Mouse (Mus musculus) midbrain, embryonic 15.5 days (tissue): ENCODE measurements at regions not wholly inside any gene's neighbourhood (a gene's known extent, or its start where the extent isn't known, plus 50 kb on each side); places are given as distances from the start of the nearest gene placed in this dataset.
A peak's percentile ranks its signal among the peaks of the same experiment; 100 is the strongest.

Source experiments
- ATAC-seq: fragments of 200-750 bp; cut with Nextera tagmentation; replicated peaks from 2 replicates; pipeline ENCODE4 v1.8.0; 2017; ENCODE audit warnings: moderate TSS enrichment
- H3K27ac ChIP-seq: fragments of 300-500 bp; sonication (generic); 2 replicates; pipeline ENCODE4 v1.5.1; 2015; ENCODE audit warnings: mild to moderate bottlenecking, inconsistent platforms
- H3K27me3 ChIP-seq: fragments of 300-500 bp; sonication (generic); replicated peaks from 2 replicates; pipeline ENCODE4 v1.6.1; 2015; ENCODE audit warnings: inconsistent platforms
- H3K36me3 ChIP-seq: fragments of 300-500 bp; sonication (generic); replicated peaks from 2 replicates; pipeline ENCODE4 v1.6.1; 2015; ENCODE audit warnings: inconsistent platforms
- H3K4me1 ChIP-seq: fragments of 300-500 bp; sonication (generic); 2 replicates; pipeline ENCODE4 v1.6.1; 2015; ENCODE audit warnings: inconsistent platforms
- H3K4me2 ChIP-seq: fragments of 300-500 bp; sonication (generic); 2 replicates; pipeline ENCODE4 v1.6.1; 2015; ENCODE audit warnings: inconsistent platforms, mild to moderate bottlenecking, moderate library complexity
- H3K4me3 ChIP-seq: fragments of 300-500 bp; sonication (generic); 2 replicates; pipeline ENCODE4 v1.5.1; 2015; ENCODE audit warnings: mild to moderate bottlenecking, inconsistent platforms
- H3K9ac ChIP-seq: fragments of 300-500 bp; sonication (generic); 2 replicates; pipeline ENCODE4 v1.6.1; 2015; ENCODE audit warnings: mild to moderate bottlenecking, inconsistent platforms
- H3K9me3 ChIP-seq: fragments of 300-500 bp; sonication (generic); 2 replicates; pipeline ENCODE4 v1.6.1; 2016; ENCODE audit warnings: inconsistent platforms
- WGBS: fragments of 180-500 bp; shearing (Covaris S2); methylation state at CpG from one replicate; pipeline ENCODE4 v1.1.7; 2015; ENCODE audit warnings: mixed read lengths; 5-methylcytosine and 5-hydroxymethylcytosine counted together

GRCm38 (mm10) chr4:70705128-70705752, 170.4 kb upstream of the Megf9 start:
- WGBS = 54% methylated on average over 3 of the region's 3 CpGs
- Histone ChIP-seq H3K4me1 (no peaks in the 10 kb centered on the region), H3K27ac (no peak overlapping the region), H3K36me3 (no peaks in the 10 kb centered on the region), H3K4me3 (no peak overlapping the region), H3K9me3 (no peaks in the 10 kb centered on the region), H3K4me2 (no peak overlapping the region), H3K9ac (no peak overlapping the region), H3K27me3 (no peaks in the 10 kb centered on the region)
- peak; percentile 87 for ATAC-seq

DNA sequence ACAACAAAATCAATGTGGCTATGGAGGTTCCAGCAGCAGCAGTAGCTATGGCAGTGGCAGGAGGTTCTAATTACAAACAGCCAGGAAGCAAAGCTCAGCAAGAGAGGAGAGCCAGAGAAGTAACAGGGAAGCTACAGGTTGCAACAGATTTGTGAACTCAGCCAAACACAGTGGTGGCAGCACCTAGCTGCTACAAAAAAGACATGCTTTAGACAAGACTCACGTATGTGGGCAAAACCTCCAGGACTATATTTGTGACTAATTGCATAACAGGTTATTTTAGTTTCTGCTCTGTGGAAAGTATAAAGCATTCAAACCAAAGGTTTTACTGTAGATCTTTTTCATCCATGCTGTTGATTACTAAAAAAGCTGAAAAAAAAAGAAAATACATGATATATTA, 166.1 kb upstream of the Megf9 start:
- H3K27ac ChIP-seq = no peak overlapping the region
- H3K4me2 ChIP-seq = no peak overlapping the region
- H3K36me3 ChIP-seq = no peaks in the 10 kb centered on the region
- H3K9ac ChIP-seq = no peak overlapping the region
- ATAC-seq = no peak
- H3K4me1 ChIP-seq = no peaks in the 10 kb centered on the region
- H3K4me3 ChIP-seq = no peak overlapping the region
- H3K27me3 ChIP-seq = no peaks in the 10 kb centered on the region
- WGBS = 95% methylated on average over 1 of the region's 1 CpGs
- no peaks in the 10 kb centered on the region for H3K9me3 ChIP-seq

DNA sequence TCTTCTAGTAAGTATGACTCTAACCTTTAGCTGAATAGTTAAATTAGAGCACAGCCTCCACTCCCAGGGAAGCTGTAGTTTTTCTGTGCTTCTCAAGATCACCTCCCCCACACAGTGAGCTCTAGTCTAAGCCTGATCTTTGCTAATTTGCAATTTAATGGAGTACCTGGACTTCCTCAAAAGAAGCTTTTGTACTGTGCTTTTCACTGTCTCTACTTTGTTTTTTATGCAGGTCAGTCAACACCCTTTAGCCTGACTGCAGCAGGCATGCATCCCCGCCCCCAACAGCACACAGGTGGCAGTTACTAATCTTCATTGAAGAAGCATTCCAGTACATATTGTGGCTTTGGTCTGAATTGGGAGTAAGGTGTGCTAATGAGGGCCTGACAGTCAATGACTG, 129.4 kb upstream of the Megf9 start:
- Histone ChIP-seq H3K4me3 (no peak overlapping the region), H3K4me1 (no peaks in the 10 kb centered on the region), H3K4me2 (no peak overlapping the region), H3K9me3 (no peaks in the 10 kb centered on the region), H3K27me3 (no peaks in the 10 kb centered on the region), H3K27ac (no peak overlapping the region), H3K36me3 (no peaks in the 10 kb centered on the region), H3K9ac (no peak overlapping the region)
- 95% methylated on average over 1 of the region's 1 CpGs for WGBS
- no peak for ATAC-seq

- no peak for ATAC-seq
- no peaks in the 10 kb centered on the region for H3K36me3 ChIP-seq
These were observed 86.6 kb upstream of the Megf9 start for GRCm38 (mm10) chr4:70621431-70621837.

DNA sequence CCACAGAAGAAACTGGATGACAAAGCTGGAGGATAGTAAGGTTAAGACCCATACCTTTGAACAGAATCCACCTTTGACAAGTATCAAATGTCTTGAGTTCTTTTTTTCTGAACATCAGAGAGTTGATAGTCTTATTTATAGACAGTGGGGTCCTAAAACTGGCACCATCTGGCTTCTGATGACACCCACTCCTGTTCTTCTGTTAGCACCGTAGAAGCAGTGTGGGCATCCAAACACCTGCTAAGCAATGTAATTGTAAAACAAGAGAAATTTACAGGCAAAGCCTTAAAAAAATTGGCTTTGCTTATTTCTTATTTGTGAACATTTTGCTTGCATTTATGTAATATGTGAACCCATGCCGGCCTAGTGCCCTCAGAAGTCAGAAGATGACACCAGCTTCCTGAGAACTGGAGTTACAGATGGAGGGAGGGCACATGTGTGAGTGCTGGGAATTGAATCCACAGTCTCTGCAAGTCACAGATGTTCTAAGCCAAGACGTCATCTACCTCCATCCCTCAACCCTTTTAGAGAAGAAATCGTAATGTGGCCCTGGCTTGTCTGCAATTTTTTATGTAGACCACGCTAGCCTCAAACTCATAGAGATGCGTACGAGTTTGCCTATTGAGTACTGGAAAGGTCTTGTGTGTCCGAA, 85.0 kb upstream of the Megf9 start:
- no peaks in the 10 kb centered on the region for H3K4me1 ChIP-seq
- no peaks in the 10 kb centered on the region for H3K36me3 ChIP-seq
- ATAC-seq = no peak
- WGBS = 94% methylated on average over 8 of the region's 8 CpGs
- no peak overlapping the region for H3K27ac ChIP-seq
- no peak overlapping the region for H3K4me3 ChIP-seq
- no peaks in the 10 kb centered on the region for H3K9me3 ChIP-seq
- no peaks in the 10 kb centered on the region for H3K27me3 ChIP-seq
- H3K9ac ChIP-seq = no peak overlapping the region
- H3K4me2 ChIP-seq = no peak overlapping the region

More at GRCm38 (mm10) chr4:70621431-70621837, 86.6 kb upstream of the Megf9 start:
- no peak overlapping the region for H3K9ac ChIP-seq
- H3K27me3 ChIP-seq = no peaks in the 10 kb centered on the region
- 47% methylated on average over 2 of the region's 2 CpGs for WGBS
- no peaks in the 10 kb centered on the region for H3K9me3 ChIP-seq
- H3K4me2 ChIP-seq = no peak overlapping the region
- no peak overlapping the region for H3K27ac ChIP-seq
- H3K4me3 ChIP-seq = no peak overlapping the region
- H3K4me1 ChIP-seq = no peaks in the 10 kb centered on the region

DNA sequence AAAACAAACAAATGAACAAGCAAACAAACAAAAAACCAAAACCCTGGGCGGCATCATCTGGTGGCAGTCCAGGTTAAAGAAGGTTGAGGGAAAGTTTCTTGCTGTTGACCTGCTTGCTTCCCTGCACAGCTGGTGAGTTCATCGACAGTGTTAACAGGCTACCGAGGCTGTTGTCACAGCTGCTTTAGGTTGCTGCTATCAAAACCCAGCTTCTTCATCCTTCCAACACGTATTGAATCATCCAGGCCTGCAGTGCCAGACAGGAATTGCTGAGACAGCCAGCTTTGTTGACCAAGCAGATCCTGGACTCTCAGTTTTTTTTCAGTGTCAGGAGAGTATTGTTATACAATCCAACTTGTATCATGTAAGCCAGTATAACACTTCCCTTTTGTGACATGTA, 81.0 kb upstream of the Megf9 start:
- H3K27me3 ChIP-seq = no peaks in the 10 kb centered on the region
- no peak for ATAC-seq
- H3K27ac ChIP-seq = no peak overlapping the region
- no peaks in the 10 kb centered on the region for H3K9me3 ChIP-seq
- H3K9ac ChIP-seq = no peak overlapping the region
- H3K36me3 ChIP-seq = no peaks in the 10 kb centered on the region
- 74% methylated on average over 4 of the region's 4 CpGs for WGBS
- no peak overlapping the region for H3K4me2 ChIP-seq
- no peaks in the 10 kb centered on the region for H3K4me1 ChIP-seq
- H3K4me3 ChIP-seq = no peak overlapping the region

DNA sequence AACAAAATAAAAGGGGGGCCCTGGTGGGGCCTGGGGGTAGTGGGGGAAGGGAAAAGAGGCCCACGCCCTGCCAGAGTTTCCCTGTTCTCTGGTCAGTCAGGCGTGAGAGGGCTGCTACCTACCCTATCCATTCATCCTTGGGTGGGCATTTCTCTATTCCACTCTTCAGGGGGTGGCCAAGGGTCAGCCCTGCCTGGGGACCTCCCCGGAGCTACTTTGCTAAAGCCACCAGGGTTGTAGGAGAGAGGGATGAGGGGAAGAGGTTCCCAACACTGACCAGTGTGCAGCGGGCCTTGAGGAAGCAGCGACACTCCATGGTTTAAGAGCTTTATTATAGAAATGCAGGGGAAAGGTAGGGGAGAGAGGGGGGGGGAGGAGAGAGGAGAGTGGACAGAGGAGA, 79.6 kb upstream of the Megf9 start:
- no peak for ATAC-seq
- Histone ChIP-seq H3K4me2 (no peak overlapping the region), H3K4me3 (no peak overlapping the region), H3K36me3 (no peaks in the 10 kb centered on the region), H3K9ac (no peak overlapping the region), H3K4me1 (no peaks in the 10 kb centered on the region), H3K27me3 (no peaks in the 10 kb centered on the region), H3K9me3 (no peaks in the 10 kb centered on the region), H3K27ac (no peak overlapping the region)
- 28% methylated on average over 5 of the region's 5 CpGs for WGBS

DNA sequence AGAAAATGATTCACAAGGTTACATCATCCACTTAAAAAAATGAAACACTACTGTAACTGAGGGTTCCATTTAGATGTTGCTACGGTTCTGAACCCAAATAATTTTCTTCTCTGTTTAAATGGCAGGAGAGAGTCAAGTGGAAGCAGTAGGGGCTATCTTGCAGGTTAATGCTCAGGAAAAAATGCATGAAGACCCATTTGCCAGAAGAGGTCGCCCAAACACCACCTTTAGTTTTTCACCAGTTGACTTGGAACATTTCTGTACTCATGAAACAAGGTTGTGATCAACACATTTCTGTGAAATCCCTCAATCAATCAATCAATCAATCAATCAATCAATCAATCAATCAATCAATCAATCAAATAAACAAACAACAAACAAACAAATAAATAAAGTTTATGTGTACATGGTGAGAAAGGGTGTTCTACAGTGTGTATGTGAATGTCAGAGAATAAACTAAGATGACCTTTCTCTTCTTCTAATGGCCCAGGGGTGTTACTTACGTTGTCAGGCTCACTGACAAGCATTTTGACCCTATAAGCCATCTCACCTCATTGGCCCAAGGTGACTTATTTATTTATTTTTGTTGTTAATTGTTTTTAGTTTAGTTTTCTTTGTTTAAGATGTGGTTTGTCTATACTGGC, 68.5 kb upstream of the Megf9 start:
- peak; percentile 69 for ATAC-seq
- Histone ChIP-seq H3K4me2 (no peak overlapping the region), H3K4me3 (no peak overlapping the region), H3K9me3 (no peaks in the 10 kb centered on the region), H3K36me3 (no peaks in the 10 kb centered on the region), H3K4me1 (no peaks in the 10 kb centered on the region), H3K27me3 (no peaks in the 10 kb centered on the region), H3K9ac (no peak overlapping the region), H3K27ac (no peak overlapping the region)
- 28% methylated on average over 3 of the region's 3 CpGs for WGBS

DNA sequence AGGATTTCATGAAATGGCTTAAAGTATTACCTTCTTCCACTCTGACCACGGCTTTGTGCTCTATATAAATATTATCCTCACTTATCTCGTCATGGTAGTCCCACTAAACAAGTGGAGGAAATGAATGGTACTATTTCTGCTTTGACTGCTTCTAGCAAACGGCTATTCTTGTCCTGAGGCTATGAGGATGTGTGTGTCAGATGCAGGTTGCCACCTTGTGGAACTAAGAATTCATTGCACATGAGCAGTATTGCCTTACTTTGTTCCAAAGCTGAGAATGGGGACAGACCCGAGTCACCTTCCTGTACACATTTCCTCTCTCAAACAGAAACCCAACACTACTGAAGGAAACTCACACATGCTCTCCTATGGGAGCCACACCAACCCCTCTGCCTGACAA, 66.5 kb upstream of the Megf9 start:
- no peaks in the 10 kb centered on the region for H3K4me1 ChIP-seq
- H3K4me3 ChIP-seq = no peak overlapping the region
- no peaks in the 10 kb centered on the region for H3K9me3 ChIP-seq
- H3K27ac ChIP-seq = no peak overlapping the region
- H3K4me2 ChIP-seq = no peak overlapping the region
- no peak overlapping the region for H3K9ac ChIP-seq
- peak; percentile 72 for ATAC-seq
- WGBS = 8% methylated on average over 4 of the region's 4 CpGs
- no peaks in the 10 kb centered on the region for H3K27me3 ChIP-seq
- no peaks in the 10 kb centered on the region for H3K36me3 ChIP-seq
